19 mouse cellular contexts compared by ENCODE assay signal in genomic region chr11:44654340-44655019, GRCm38 (mm10). TPM values are rescaled to one million over a fixed set of nuclear protein-coding genes. Genes with fewer than 3 reads are reported as not detected.
DNase-seq lines count a peak whose midpoint lies in the region; ATAC-seq and TF ChIP-seq lines count a peak whose summit lies in the region.
"Had no signal": no experiment of that assay in that cellular context is flagged by ENCODE, and none has a peak within 500 bp of the region (broad histone marks: within the 10 kb centered on the region; RNA-seq: fewer than 3 reads in every experiment).

No protein-coding gene starts in this region.

- 12% methylated on average over 8 of the region's 8 CpGs for WGBS in forebrain, embryonic 10.5 days
- WGBS in forebrain, embryonic 14.5 days = 7% methylated on average over 8 of the region's 8 CpGs
- 37% methylated on average over 8 of the region's 8 CpGs for WGBS in embryonic facial prominence, embryonic 14.5 days
- 64% methylated on average over 8 of the region's 8 CpGs for WGBS in limb, embryonic 12.5 days
- WGBS in midbrain, postnatal 0 days = 36% methylated on average over 8 of the region's 8 CpGs
- 75% methylated on average over 8 of the region's 8 CpGs for WGBS in intestine, postnatal 0 days

- H3K27me3 ChIP-seq in forebrain, embryonic 10.5 days (ENCODE audit: poor library complexity, severe bottlenecking) = peaks cover 81% of the 10 kb centered on the region
- H3K27me3 ChIP-seq in forebrain, embryonic 14.5 days (replicated peaks; ENCODE audit: control insufficient read depth, insufficient read depth, low read length) = peaks cover 23% of the 10 kb centered on the region
- no peaks in the 10 kb centered on the region for H3K27me3 ChIP-seq in embryonic facial prominence, embryonic 14.5 days (replicated peaks; ENCODE audit: control insufficient read depth, insufficient read depth, low read length)
- no peaks in the 10 kb centered on the region for H3K27me3 ChIP-seq in limb, embryonic 12.5 days
- H3K27me3 ChIP-seq in midbrain, postnatal 0 days (ENCODE audit: insufficient read depth, low read length) = no peaks in the 10 kb centered on the region
- H3K27me3 ChIP-seq in intestine, postnatal 0 days (replicated peaks; ENCODE audit: control insufficient read depth, insufficient read depth, low read length) = no peaks in the 10 kb centered on the region
- H3K27me3 ChIP-seq: CH12.LX; embryonic facial prominence, embryonic 15.5 days; liver, embryonic 13.5 days had no signal

- H3K9ac ChIP-seq in forebrain, embryonic 14.5 days (ENCODE audit: low read length) = no peak overlapping the region
- H3K9ac ChIP-seq in embryonic facial prominence, embryonic 14.5 days (ENCODE audit: low read depth, low read length) = no peak overlapping the region
- no peak overlapping the region for H3K9ac ChIP-seq in limb, embryonic 12.5 days (replicated peaks)
- H3K9ac ChIP-seq in midbrain, postnatal 0 days (replicated peaks; ENCODE audit: low read length, poor library complexity, severe bottlenecking) = no peak overlapping the region
- H3K9ac ChIP-seq in intestine, postnatal 0 days (ENCODE audit: low read depth, low read length) = no peak overlapping the region
- H3K9ac ChIP-seq: embryonic facial prominence, embryonic 15.5 days; forebrain, embryonic 15.5 days; liver, embryonic 13.5 days had no signal

- no peak for ATAC-seq in forebrain, embryonic 14.5 days
- ATAC-seq in embryonic facial prominence, embryonic 14.5 days (ENCODE audit: low read depth) = peak; percentile 18; the same call in 1 of the 2 replicates
- no peak for ATAC-seq in limb, embryonic 12.5 days (ENCODE audit: insufficient number of reproducible peaks, insufficient read depth, low FRiP score, low TSS enrichment, low read depth)
- no peak for ATAC-seq in midbrain, postnatal 0 days (ENCODE audit: low FRiP score)
- no peak for ATAC-seq in intestine, postnatal 0 days
- ATAC-seq: forebrain, embryonic 15.5 days had no signal

- peaks cover 59% of the 10 kb centered on the region for H3K4me1 ChIP-seq in forebrain, embryonic 10.5 days
- peaks cover 7% of the 10 kb centered on the region; the same call in 1 of the 2 replicates for H3K4me1 ChIP-seq in forebrain, embryonic 14.5 days (ENCODE audit: control insufficient read depth, insufficient read depth, low read length)
- H3K4me1 ChIP-seq in embryonic facial prominence, embryonic 14.5 days (ENCODE audit: control insufficient read depth, insufficient read depth, low read length) = peaks cover 13% of the 10 kb centered on the region
- H3K4me1 ChIP-seq in limb, embryonic 12.5 days (replicated peaks) = peaks cover 30% of the 10 kb centered on the region
- H3K4me1 ChIP-seq in midbrain, postnatal 0 days (ENCODE audit: insufficient read depth, low read length) = peaks cover 7% of the 10 kb centered on the region; the same call in 1 of the 2 replicates
- no peaks in the 10 kb centered on the region for H3K4me1 ChIP-seq in intestine, postnatal 0 days (replicated peaks; ENCODE audit: control insufficient read depth, insufficient read depth, low read length)
- H3K4me1 ChIP-seq: liver, embryonic 13.5 days had no signal

- no peak overlapping the region for H3K4me2 ChIP-seq in forebrain, embryonic 14.5 days (ENCODE audit: low read length)
- no peak overlapping the region for H3K4me2 ChIP-seq in embryonic facial prominence, embryonic 14.5 days (ENCODE audit: low read depth, low read length)
- no peak overlapping the region for H3K4me2 ChIP-seq in limb, embryonic 12.5 days
- no peak overlapping the region for H3K4me2 ChIP-seq in midbrain, postnatal 0 days (ENCODE audit: low read depth, low read length, poor library complexity, severe bottlenecking)
- no peak overlapping the region for H3K4me2 ChIP-seq in intestine, postnatal 0 days (replicated peaks; ENCODE audit: low read depth)
- H3K4me2 ChIP-seq: embryonic facial prominence, embryonic 15.5 days; forebrain, embryonic 15.5 days; liver, embryonic 13.5 days had no signal

- no peaks in the 10 kb centered on the region for H3K9me3 ChIP-seq in forebrain, embryonic 10.5 days
- no peaks in the 10 kb centered on the region for H3K9me3 ChIP-seq in forebrain, embryonic 14.5 days (replicated peaks; ENCODE audit: control insufficient read depth, low read length)
- no peaks in the 10 kb centered on the region for H3K9me3 ChIP-seq in embryonic facial prominence, embryonic 14.5 days (ENCODE audit: control insufficient read depth, low read length)
- H3K9me3 ChIP-seq in limb, embryonic 12.5 days = no peaks in the 10 kb centered on the region
- H3K9me3 ChIP-seq in midbrain, postnatal 0 days (ENCODE audit: low read length) = no peaks in the 10 kb centered on the region
- no peaks in the 10 kb centered on the region for H3K9me3 ChIP-seq in intestine, postnatal 0 days (ENCODE audit: control insufficient read depth)
- H3K9me3 ChIP-seq: embryonic facial prominence, embryonic 15.5 days; forebrain, embryonic 15.5 days; liver, embryonic 13.5 days had no signal

- no peaks in the 10 kb centered on the region for H3K36me3 ChIP-seq in forebrain, embryonic 10.5 days (replicated peaks)
- H3K36me3 ChIP-seq in forebrain, embryonic 14.5 days (ENCODE audit: control insufficient read depth, insufficient read depth, low read length) = no peaks in the 10 kb centered on the region
- H3K36me3 ChIP-seq in embryonic facial prominence, embryonic 14.5 days (ENCODE audit: control insufficient read depth, insufficient read depth, low read length) = no peaks in the 10 kb centered on the region
- no peaks in the 10 kb centered on the region for H3K36me3 ChIP-seq in limb, embryonic 12.5 days
- no peaks in the 10 kb centered on the region for H3K36me3 ChIP-seq in midbrain, postnatal 0 days (ENCODE audit: insufficient read depth, low read length)
- no peaks in the 10 kb centered on the region for H3K36me3 ChIP-seq in intestine, postnatal 0 days (ENCODE audit: control insufficient read depth, insufficient read depth)
- H3K36me3 ChIP-seq: embryonic facial prominence, embryonic 15.5 days; forebrain, embryonic 15.5 days; liver, embryonic 13.5 days had no signal

- DNase-seq in forebrain, embryonic 10.5 days (ENCODE audit: extremely low spot score, low spot score) = peak; percentile 52
- DNase-seq in forebrain, embryonic 14.5 days (ENCODE audit: low spot score) = no peak
- DNase-seq in embryonic facial prominence, embryonic 14.5 days (ENCODE audit: low spot score) = no peak
- DNase-seq in midbrain, postnatal 0 days (ENCODE audit: low spot score) = peak; percentile 32
- DNase-seq in thymus, adult 18-20 months = no peak
- DNase-seq in MN1 (ENCODE audit: low spot score) = no peak
- DNase-seq: adrenal gland, adult 8-10 months; cerebellum, adult 8-10 months; heart, postnatal 4 days; kidney, adult 11 months; kidney, postnatal 10 days; liver, embryonic 13.5 days had no signal

- H3K4me3 ChIP-seq in forebrain, embryonic 10.5 days = no peak overlapping the region
- no peak overlapping the region for H3K4me3 ChIP-seq in forebrain, embryonic 14.5 days (ENCODE audit: low read depth, low read length)
- H3K4me3 ChIP-seq in embryonic facial prominence, embryonic 14.5 days (ENCODE audit: low read depth, low read length) = no peak overlapping the region
- no peak overlapping the region for H3K4me3 ChIP-seq in limb, embryonic 12.5 days (replicated peaks)
- H3K4me3 ChIP-seq in midbrain, postnatal 0 days (ENCODE audit: low read depth, low read length) = no peak overlapping the region
- no peak overlapping the region for H3K4me3 ChIP-seq in intestine, postnatal 0 days (ENCODE audit: low read depth, low read length)
- H3K4me3 ChIP-seq: embryonic facial prominence, embryonic 15.5 days; forebrain, embryonic 15.5 days; layer of hippocampus, adult 2 months; liver, embryonic 13.5 days had no signal

- H3K27ac ChIP-seq in forebrain, embryonic 10.5 days = peak overlapping the region; percentile 57; the same call in 1 of the 2 replicates
- H3K27ac ChIP-seq in forebrain, embryonic 14.5 days (ENCODE audit: low read depth, low read length) = no peak overlapping the region
- H3K27ac ChIP-seq in embryonic facial prominence, embryonic 14.5 days (replicated peaks; ENCODE audit: low read depth, low read length) = no peak overlapping the region
- H3K27ac ChIP-seq in limb, embryonic 12.5 days = 0 out of 2 replicates have a peak overlapping the region, but pooled peaks have one; percentile 31
- H3K27ac ChIP-seq in midbrain, postnatal 0 days (ENCODE audit: low read depth, low read length) = no peak overlapping the region
- no peak overlapping the region for H3K27ac ChIP-seq in intestine, postnatal 0 days (ENCODE audit: low read depth, low read length)
- H3K27ac ChIP-seq: embryonic facial prominence, embryonic 15.5 days; forebrain, embryonic 15.5 days; layer of hippocampus, adult 2 months; liver, embryonic 13.5 days had no signal

- no peak for TF ChIP-seq CTCF in midbrain, postnatal 0 days (IDR thresholded peaks at IDR 0.05)
- no peak for TF ChIP-seq CTCF in intestine, postnatal 0 days (IDR thresholded peaks at IDR 0.05; ENCODE audit: low read depth)

RNA-seq across cellular contexts. Expression of gene Ebf1, which starts 37.4 kb away (rescaled TPM):
- 8.1 and 8.4 TPM in 2 replicates for polyA plus RNA-seq in forebrain, embryonic 10.5 days (2016; fragmentation: Nextera tagmentation; extraction: Ambion mirVana)
- polyA plus RNA-seq in forebrain, embryonic 14.5 days (2014; fragmentation: Nextera tagmentation; extraction: Ambion mirVana) = 30.7 and 37.6 TPM in 2 replicates
- 54.5 and 61.6 TPM in 2 replicates for polyA plus RNA-seq in embryonic facial prominence, embryonic 14.5 days (2014; fragmentation: Nextera tagmentation; extraction: Ambion mirVana)
- 93.3 and 95.7 TPM in 2 replicates for polyA plus RNA-seq in limb, embryonic 12.5 days (2016; fragmentation: Nextera tagmentation; extraction: Ambion mirVana)
- total RNA-seq in midbrain, postnatal 0 days (2014; rRNA removed) = 27.1 and 27.2 TPM in 2 replicates
- polyA plus RNA-seq in midbrain, postnatal 0 days (2015; fragmentation: Nextera tagmentation; extraction: Ambion mirVana) = 30.0 and 30.5 TPM in 2 replicates
- polyA plus RNA-seq in intestine, postnatal 0 days (2015; fragmentation: Nextera tagmentation; extraction: Ambion mirVana) = 4.0 and 4.3 TPM in 2 replicates
- total RNA-seq: granulocyte monocyte progenitor cell, adult 5-6 weeks had no signal

Comparison
In these comparisons a context has a peak if more than half of its experiments do, and no peak if none do; other contexts are left out.
1. DNase-seq: peak in forebrain, embryonic 10.5 days (single experiment) and midbrain, postnatal 0 days (single experiment); none in forebrain, embryonic 14.5 days (single experiment), embryonic facial prominence, embryonic 14.5 days (single experiment), thymus, adult 18-20 months (0 of 2) and MN1 (single experiment).
2. H3K27ac ChIP-seq: peak in forebrain, embryonic 10.5 days (single experiment) and limb, embryonic 12.5 days (single experiment); none in forebrain, embryonic 14.5 days (single experiment), embryonic facial prominence, embryonic 14.5 days (single experiment), midbrain, postnatal 0 days (single experiment) and intestine, postnatal 0 days (single experiment).